Mouse (Mus musculus) olfactory bulb, adult 2 months (tissue): ENCODE measurements around the gene Serpine1.

Source experiments
- CTCF ChIP-seq: fragments of 200-500 bp; IDR thresholded peaks from 2 replicates; pipeline ENCODE4 v1.5.1; 2012; ENCODE audit warnings: low read depth, mild to moderate bottlenecking, low read length, moderate library complexity; ENCODE audit not compliant: insufficient read depth
- POLR2A ChIP-seq: fragments of 200-500 bp; IDR thresholded peaks from 2 replicates; pipeline ENCODE4 v1.6.1; 2012; ENCODE audit warnings: mild to moderate bottlenecking, low read depth, low read length, moderate library complexity; ENCODE audit not compliant: insufficient read depth

- TF ChIP-seq POLR2A (no peak), CTCF (no peak)
These were observed 28.1 kb downstream of the Serpine1 start for GRCm38 (mm10) chr5:137043997-137044396.
